Mouse (Mus musculus): Measurements from ENCODE around the gene Tspo.

Tspo gene

DNA sequence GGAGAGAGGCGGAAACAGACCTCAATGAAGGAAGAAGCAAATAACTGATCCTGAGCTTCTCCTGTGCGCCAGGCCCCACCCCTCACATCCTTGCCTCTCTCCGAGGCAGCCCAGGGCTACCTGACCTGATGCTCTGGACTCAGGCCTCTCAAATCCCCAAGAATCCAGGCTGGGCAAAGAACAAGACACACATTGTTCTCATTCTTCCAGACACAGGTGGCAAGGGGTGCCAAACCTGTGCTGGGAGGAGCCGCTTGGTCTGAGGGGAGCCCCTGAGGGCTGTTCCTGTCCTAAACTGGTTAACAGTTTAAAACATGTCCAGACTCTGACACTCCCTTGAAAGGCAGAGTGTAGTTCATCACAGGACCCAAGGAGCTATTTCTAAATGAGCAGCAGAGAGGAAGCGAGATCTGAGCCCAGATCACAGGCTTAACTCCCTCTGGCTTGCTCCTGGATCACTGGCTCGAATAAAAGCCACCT lies 21.4 kb downstream of the Tspo start:
- DNase-seq (ENCODE audit: low spot score), result no peak

DNA sequence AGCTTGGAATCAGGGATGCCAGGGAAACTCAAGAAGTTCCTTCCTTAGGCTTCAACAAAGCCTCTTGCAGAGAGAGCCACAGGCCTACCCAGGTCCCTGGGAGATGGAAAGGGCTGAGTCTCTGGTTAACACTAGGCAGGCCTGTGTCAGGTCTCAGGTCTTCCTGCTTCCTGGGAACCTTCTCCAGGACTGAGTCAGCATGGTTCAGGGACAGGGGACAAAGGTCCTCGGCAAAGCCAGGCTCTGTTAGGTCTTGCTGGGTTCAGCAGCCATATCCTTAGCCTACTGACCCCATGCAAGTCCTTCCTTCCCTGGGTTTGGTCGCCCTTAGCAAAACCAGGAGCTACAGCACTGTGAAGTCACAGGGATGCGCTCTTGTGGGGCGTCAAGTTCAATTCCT lies 27.4 kb downstream of the Tspo start:
- no peak for DNase-seq (ENCODE audit: low spot score)

DNA sequence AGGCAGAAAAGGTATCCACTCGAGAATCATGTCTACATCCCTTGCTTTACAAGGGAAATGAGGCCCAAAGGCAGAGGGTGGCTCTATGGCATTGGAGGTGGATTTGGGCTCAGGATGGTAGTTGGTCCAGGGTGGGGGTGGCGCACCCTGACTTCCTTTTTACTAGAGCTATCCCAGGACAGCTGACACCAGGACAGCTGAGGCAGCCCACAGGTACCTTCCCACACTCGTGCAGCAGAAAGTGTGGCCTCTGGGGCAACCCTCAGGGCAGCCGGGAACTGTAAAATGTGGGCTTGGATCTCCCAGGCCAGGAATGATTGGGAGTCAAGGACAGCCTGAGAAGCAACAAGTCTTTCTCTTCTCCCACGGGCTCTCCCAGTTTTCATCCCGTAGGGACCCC lies 28.4 kb downstream of the Tspo start:
- no peak for DNase-seq (ENCODE audit: low spot score)

DNA sequence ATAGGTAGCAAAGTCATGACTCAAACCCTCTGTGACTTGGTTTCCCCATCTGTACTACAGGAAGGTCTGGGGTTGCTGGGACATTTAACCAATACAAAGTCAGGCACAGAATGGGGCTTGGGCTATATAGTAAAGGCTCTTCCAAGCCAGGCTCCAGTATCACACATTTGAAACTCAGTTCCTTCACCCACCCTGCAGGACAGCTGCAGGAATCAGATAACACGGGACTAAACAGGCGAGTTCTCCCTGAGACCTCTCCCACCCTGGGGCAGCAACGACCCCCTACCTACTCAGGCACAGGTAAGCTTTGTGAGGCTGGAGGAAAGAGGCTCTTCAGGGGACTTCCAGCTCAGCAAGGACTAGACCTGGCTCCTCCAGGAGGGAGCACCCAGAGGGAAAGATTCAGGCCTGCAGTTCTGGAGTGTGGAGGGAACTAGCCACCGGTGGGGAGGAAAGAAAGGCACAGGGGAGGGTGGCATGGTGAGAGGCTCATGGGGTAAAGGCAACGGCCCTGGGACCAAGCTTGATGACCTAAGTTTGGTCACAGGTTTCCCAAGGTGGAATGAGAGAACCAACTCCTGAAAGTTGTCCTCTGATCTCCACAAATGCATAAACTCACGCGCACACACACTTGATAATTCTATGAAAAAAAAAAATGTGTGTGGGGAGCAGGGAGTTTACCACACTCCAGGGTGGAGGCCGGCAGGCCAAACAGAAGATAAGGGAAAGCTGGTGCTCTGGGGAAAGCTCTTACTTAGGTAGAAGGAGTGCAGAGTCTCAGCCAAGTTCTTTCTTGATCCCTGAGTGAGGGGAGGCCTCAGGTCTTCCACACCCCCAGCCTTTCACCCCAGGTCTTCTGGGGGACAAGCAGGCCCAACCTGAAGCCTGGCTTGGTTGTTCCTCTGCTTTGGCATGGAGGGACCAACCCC lies 29.1 kb downstream of the Tspo start:
- no peak for DNase-seq (ENCODE audit: low spot score)

DNA sequence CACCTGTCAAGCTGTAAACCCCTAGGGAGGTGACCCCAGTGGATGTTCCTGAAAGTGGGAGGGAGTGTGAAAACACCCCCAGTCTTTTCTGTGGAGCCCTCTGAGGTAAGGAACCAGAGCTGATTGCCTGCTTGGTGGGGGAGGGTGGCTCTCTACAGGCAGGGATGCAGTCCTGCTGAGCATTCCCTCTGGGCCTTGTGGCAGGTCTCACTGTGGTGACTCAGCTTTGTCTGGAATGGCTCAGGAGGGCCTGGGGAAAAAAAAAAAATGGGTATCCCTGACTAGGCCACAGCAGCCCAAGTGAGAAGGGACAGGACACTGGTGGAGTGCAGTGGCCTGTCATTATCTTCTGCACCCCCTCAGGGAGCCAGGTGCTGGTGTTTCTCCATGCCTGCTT lies 29.8 kb downstream of the Tspo start:
- no peak for DNase-seq (ENCODE audit: low spot score)

DNA sequence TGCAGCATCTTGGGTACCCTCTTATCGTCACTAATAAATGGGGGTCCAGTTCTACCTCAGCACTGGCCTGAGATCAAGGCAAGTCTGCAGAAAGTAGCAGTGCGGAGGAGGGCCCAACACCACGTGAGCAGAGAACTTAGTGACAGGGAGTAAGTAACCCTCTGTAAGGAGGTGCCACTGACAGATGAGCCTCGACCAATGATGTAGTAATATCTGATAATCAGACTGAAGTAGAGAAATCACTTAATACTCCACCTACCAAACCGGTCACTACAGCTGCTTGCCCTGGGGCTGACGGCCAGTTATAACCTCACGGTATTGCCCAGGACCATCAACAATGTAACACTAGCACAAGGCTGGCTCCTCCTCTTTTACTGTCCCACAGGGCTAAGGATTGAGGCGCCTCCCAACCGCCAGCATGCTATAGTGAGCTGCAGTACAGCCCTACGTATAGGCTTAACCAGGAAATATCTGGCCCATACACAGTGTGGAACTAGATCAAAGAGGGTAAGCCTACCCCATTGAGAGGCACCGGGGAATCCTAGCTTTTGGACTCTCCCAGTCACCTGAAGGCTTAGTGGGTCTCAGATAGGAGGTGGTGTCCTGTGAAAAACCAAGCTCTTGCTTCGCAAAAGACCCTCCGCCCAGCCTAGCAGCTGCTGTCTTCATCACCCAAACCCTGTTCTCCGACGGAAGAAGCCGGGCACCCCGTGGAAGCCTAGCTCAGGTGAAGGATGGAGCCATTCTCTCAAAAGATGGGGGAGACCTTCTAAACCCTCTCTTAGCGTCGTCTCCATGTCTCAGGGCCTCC lies 30.5 kb downstream of the Tspo start:
- no peak for DNase-seq (ENCODE audit: low spot score)

DNA sequence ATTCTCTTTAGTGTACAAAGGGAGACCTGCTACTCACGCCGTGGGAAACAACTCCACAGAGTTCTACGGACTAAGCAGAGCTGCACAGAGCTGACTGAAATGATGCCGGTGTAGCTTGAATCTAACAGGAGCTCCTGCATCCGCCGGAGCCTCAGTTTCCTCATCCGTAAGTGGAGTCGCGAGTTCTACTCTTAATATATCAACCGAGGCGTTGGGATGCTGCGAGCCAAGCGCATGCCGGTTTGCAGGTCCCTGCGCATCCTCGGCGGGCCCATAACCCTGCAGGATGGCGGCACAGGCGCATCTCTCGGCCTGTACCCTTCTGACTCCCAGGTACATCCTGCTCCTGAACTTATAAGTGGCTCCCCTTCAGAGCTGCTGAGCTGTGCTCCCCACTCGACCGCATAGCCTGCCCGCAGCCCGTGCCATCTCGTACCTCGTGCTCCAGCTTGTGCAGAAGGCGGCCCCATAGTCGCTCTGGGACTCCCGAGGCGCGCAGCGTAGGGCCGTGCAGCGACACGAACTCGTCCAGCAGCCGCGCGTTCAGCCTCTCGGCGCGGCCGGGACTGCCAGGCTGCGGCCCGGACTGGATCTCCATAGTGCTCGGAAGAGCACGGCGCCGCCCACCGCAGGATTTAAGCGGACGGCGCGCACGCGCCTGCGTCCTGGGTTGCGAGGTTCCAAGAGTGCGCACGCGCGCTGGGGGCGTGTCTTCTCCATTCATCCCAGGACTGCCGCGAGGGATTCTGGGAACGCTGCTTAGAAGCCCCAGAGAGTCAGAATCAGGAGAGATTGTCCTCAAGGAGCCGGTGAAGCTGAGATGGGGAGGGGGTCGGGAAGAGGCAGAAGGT lies 31.3 kb downstream of the Tspo start, which contains the start of gene Ttll12:
Gene Ttll12 (minus strand): TSS at position 645 of the 851 bp plus-strand sequence.
- peak; percentile 97 for DNase-seq (ENCODE audit: low spot score)

DNA sequence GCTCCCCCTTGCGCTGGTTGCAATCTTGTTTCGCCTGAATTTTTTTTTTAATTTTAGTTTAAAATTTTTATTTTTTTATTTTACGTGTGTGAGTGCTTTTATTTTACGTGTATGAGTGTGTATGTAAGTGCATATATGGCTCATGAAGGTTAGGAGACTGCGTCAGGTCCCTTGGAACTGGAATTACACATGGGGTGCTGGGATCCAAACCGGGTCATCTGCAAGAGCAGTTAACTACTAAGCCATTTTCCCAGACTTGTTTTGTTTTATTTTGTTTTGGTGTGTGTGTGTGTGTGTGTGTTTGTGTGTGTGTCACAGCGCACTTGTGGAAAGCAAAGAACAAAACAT lies 31.9 kb downstream of the Tspo start:
- DNase-seq (ENCODE audit: low spot score), result no peak

DNA sequence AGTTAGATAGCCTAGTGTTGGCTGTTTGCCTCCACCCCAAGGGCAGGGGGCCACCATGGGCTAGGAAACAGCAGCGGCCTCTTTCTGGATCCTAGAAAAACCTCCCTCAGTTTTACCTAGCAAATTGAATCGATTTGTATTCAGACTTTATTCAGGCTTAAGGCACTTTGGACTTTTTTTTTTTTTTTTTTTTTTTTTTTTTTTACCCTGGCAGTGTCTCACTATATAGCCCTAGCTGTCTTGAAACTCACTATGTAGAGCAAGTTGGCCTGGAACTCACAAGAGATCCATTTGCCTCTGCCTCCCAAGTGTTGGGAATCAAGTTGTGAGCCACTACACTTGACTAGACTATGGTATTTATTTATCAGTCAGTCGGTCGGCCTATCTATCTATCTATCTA lies 33.4 kb downstream of the Tspo start:
- no peak for DNase-seq (ENCODE audit: low spot score)

DNA sequence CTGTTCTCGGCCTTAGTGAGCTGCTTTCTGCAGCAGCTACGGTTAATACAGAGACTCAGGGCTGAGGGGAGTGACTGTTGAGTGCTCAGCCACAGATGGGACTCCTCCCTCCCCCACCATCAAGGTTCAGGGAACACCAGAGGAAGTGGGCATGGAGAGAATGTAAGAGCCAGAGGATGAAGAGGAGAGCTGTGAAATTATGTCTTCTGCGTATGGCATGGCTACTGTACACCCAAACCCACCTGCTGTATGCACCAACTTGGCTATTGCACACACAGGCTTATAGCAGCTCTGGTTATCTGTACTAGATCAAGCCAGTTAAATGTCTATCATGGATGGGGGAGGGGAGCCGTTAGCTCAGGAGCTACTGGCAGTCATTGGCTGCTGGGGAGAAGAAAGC lies 37.8 kb downstream of the Tspo start:
- DNase-seq (ENCODE audit: low spot score), result no peak

DNA sequence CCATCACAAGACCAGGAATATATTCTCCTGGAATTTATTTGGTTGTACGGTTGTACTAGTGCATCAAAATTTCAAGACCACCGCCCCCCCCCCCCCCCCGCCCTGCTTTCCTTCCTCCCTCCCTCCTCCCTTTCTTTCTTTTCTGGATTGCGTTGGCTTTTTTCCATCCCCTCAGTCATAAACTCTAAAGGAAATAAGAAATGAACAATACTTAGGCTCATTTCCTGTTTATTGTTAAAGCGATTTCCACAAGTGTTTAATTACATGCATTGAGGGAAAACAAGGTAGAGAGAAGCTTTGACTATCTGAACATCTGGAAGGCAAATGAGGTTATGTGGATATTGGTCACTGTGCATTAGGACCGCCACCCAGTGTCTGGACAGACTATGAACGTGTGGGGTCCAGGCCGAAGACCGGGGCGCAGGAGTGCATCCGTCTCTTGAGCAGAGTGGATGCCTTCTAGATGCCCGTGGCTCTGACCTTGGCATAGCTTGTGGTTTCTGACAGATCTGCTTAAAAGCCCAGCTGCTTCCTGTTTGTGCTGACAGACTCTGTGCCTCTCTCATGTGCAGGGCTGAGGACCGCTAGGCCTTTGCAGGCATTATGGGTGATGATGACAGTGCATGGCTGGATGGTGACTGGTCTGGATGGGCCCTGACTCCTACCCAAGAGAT lies 39.1 kb downstream of the Tspo start:
- DNase-seq (ENCODE audit: low spot score), result no peak

DNA sequence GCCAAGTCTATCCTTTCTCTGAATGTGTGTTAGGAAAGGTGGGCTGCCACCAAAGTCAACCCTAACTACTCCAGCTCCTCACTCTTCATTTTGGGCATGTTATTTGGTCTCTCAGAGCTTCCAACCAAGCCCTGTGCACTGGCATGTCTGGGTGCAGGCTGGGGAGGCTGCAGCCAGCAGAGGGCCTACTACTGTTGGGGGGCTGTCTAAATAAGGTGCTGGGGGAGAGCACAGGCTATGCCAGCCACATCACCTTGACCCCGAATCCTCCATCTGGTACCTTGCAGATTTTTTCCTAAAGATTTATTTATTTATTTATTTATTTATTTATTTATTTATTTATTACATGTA lies 39.6 kb downstream of the Tspo start:
- no peak for DNase-seq (ENCODE audit: low spot score)

DNA sequence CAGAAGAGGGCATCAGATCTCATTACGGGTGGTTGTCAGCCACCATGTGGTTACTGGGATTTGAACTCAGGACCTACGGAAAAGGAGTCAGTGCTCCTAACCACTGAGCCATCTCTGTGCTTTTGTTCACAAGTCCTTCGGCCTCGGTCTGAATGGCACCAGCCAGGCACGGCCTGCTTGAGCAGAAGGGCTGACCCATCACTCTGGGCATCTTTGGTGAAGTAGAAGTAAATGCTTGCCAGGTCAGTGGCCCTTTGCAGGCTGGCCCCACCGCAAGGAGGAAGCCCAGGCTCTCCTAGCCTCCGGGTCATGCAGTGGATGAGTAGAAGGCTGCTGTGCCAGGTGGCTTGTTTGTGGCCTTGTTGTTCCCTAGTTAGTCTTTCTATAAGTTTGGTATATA lies 40.0 kb downstream of the Tspo start:
- DNase-seq (ENCODE audit: low spot score), result no peak

DNA sequence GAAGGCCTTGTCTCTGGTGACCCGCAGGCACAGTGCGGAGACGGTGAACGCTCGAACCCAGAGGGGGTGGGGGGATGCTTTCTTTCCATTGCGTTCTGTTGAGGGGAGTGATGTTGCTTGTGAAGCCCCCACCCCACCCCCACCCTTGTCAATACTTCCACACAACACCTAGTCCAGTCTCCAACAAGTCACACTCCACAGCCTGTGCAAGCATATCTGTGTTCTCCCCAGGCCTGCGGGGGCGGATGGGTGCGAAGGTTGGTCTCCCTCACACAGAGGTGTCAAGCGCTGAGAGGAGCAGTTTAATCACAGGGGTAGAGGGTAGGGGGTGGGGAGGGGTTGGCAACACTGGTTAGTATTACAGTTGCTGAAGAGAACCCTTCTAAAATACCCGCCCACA lies 42.8 kb downstream of the Tspo start:
- DNase-seq (ENCODE audit: low spot score), result no peak

DNA sequence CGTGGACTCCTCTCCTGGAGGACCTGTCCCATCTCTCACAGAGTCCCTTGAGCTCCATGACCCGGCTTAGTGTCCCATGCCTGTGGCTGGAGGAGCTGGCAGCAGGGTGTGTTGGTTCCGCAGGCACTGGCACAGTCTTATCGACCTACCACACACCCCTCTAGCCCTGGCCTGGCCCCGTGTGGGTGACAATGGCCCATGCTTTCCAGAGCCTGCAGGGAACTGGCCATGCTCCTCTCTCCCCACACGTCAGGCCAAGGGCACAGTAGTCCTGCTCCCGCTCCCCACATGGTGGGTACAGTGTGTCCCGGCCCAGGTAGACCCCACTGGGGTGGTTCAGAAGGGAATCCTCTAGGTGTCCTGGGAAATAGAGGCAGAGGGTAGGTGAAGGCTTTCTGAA lies 43.3 kb downstream of the Tspo start:
- DNase-seq (ENCODE audit: low spot score), result no peak

DNA sequence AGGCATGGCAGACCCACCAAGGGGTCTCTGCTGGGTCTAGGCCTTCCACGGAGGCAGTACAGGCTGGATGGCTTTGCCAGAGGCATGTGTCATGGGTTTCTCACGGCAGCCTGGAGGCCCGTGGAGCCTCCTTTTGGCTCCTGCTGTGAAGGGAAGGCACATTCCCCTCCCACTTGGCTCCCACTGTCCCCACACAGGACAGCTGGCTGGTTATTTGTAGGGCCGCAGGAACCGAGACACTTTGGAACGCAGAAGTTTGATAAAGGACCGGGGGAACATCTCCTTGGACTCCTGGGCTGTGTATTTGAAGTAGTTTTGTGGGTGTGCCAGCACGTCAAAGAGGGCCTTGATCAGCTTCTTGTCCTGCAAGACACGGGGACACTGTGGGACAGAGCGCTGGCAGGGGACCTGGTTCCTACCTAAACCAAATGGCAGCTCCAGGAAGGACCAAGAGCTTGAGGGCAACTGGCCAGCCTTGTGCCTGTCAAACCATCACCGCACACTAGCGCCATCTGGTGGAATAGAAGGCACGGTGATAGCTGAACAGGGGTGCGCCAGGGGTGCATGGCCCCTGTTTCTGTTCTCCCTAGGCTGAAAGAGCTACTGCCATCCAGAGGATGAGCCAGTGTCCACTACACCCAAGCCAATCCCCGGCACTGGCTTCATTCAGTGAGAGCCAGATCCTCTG lies 43.9 kb downstream of the Tspo start:
- DNase-seq (ENCODE audit: low spot score), result peak; percentile 72

DNA sequence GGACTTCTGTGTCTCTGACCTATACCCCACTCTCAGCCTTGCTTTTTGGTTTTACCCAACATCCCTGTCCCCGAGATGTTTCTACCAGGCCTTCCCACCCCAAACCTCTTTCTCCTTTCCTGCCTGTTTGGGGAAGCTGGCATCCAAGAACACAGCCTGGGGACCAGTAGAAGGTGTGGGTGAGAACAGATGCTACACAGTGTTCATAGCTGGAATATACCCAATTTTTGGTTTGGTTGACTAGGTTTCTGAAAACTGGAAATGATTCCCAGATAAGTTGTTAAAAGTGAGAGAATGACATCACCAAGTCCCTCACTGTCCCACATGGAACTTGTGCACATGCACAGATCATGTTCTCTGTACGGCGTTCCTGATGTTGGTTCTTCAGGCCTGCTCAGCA lies 51.9 kb downstream of the Tspo start:
- DNase-seq (ENCODE audit: low spot score), result peak; percentile 66
